Mouse (Mus musculus) embryonic stem cell, embryonic (primary cell): ENCODE measurements around the gene Jsrp1.

Source experiments
- CTCF ChIA-PET, 4 experiments: fragments of 300-600 bp in 2 of 4; fragments of 350-600 bp in 2 of 4; sonication (Branson Sonifier 250); formaldehyde crosslinking; loops; one replicate each; lab custom pipeline; 2022; ENCODE audit warnings: inconsistent platforms in 2 of 4; lab: Charles Lee
- POLR2A ChIA-PET, 4 experiments: fragments of 300-600 bp in 2 of 4; fragments of 350-600 bp in 2 of 4; sonication (Branson Sonifier 250); formaldehyde crosslinking; loops; one replicate each; lab custom pipeline; 2022; ENCODE audit warnings: antibody characterized with exemption in 4 of 4, inconsistent platforms in 1 of 4; lab: Charles Lee

Gene Jsrp1

DNA sequence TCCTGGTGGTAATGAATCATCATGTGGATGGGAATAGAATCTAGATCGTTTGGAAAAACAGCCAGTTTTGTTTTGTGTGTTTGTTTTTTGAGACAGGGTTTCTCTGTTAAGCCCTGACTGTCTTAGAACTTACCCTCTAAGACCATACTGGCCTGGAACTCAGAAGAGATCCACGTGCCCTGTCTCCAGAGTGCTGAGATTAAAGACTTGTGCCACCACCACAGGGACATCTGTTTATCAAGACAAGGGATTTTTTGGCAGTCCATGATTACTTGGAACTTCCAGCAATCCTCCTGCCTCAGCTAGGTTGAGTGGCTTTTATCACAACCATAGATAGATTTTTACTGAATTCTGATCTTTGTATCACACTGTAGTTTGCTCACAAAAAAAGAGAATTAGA is 11.5 kb upstream of the Jsrp1 start:
- POLR2A ChIA-PET = interaction anchor here in 3 of 4 experiments (0.6 to 2.8 kb wide), 15 partner anchors 11 to 425 kb away, joined by 3 to 16 read pairs (median 4); partner anchors contain the start of genes Gadd45b (in 1 of the 3), Lsm7 (in 1 of the 3), Mbd3 (in 1 of the 3) and Plekhj1 (in 1 of the 3)
- CTCF ChIA-PET = interaction anchor here in 3 of 4 experiments (0.6 to 1.8 kb wide), 6 partner anchors 10 to 57 kb away, joined by 3 to 7 read pairs (median 4); no protein-coding TSS in a partner anchor

DNA sequence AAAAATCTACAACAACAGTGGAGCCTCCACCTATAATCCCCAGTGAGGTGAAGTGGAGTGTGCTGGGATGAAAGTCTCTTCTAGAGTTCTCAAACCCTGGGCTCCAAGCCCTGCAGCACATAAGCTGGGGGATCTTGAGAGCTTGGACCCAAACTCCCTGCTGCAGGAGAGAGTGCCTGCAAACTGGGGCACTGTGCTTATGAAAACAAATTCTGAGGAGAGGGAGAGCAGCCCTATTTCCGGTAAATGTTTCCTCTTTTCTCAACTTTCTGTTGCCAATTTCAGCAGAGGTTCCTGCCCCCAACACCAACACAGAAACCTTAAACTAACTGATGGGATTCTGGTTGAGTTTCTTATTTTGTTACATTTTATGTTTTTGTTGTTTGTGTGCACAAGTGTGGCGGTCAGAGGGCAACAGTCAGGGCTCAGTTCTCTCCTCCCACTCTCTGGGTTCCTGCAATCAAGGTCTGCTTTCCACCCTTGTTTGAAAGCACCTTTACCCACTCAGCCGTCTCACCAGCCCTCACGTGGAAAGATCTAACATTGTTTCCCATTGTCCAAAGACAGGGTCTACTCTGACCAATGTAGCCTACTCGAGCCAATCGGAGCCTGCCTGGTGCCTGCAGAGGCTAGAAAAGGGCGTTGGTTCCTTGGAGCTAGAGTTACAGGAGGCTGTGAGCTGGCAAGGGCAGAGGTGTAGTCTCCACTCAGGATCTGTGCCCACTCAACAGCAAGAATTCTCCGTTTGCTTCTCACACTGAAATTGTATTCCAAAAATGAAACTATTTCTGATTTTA is 10.7 kb upstream of the Jsrp1 start:
- CTCF ChIA-PET = interaction anchor here in 3 of 4 experiments (0.6 to 1.8 kb wide), 7 partner anchors 9 to 57 kb away, joined by 3 to 7 read pairs (median 3); no protein-coding TSS in a partner anchor
- POLR2A ChIA-PET = interaction anchor here in 3 of 4 experiments (0.6 to 2.8 kb wide), 11 partner anchors 12 to 425 kb away, joined by 3 to 16 read pairs (median 4); partner anchors contain the start of genes Gadd45b (in 1 of the 3), Mbd3 (in 1 of the 3), Plekhj1 (in 1 of the 3) and Sf3a2 (in 1 of the 3)

DNA sequence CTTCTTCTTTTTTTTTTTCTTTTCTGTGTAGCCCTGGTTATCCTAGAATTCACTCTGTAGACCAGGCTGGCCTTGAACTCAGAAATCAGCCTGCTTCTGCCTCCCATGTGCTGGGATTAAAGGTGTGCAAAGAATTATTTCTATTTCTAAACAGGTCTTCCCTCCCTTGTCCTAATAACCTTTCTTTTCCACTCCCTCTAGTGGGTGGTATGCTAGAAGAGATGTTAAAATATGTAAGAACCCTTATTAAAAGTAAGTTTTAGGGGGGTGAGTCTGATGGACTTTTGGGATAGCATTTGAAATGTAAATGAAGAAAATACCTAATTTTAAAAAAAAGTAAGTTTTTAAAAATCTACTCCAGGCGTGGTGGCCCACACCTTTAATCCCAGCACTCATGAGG is 10.0 kb upstream of the Jsrp1 start:
- ChIA-PET CTCF (interaction anchor here in 2 of 4 experiments (0.6 to 0.9 kb wide), 3 partner anchors 18 to 25 kb away, joined by 3 to 4 read pairs (median 3); no protein-coding TSS in a partner anchor), POLR2A (interaction anchor here in 1 of 4 experiments (1.4 to 2.8 kb wide), 3 partner anchors 14 to 147 kb away, joined by 3 to 16 read pairs (median 10); no protein-coding TSS in a partner anchor)

- POLR2A ChIA-PET = interaction anchor here in 3 of 4 experiments (0.6 to 1.9 kb wide), 7 partner anchors 9 to 714 kb away, joined by 3 to 7 read pairs (median 3); no protein-coding TSS in a partner anchor
- CTCF ChIA-PET = interaction anchor here in 3 of 4 experiments (0.6 to 2.5 kb wide), 9 partner anchors 9 to 172 kb away, joined by 3 to 10 read pairs (median 3); no protein-coding TSS in a partner anchor
These were observed 9.2 kb upstream of the Jsrp1 start for GRCm38 (mm10) chr10:80822528-80822927.

- POLR2A ChIA-PET = interaction anchor here in 3 of 4 experiments (0.6 to 1.9 kb wide), 6 partner anchors 9 to 146 kb away, joined by 3 to 7 read pairs (median 3); no protein-coding TSS in a partner anchor
- CTCF ChIA-PET = interaction anchor here in 2 of 4 experiments (0.5 to 2.5 kb wide), 5 partner anchors 9 to 298 kb away, joined by 3 to 10 read pairs (median 3); no protein-coding TSS in a partner anchor
These were observed 8.7 kb upstream of the Jsrp1 start for GRCm38 (mm10) chr10:80821991-80822390.

DNA sequence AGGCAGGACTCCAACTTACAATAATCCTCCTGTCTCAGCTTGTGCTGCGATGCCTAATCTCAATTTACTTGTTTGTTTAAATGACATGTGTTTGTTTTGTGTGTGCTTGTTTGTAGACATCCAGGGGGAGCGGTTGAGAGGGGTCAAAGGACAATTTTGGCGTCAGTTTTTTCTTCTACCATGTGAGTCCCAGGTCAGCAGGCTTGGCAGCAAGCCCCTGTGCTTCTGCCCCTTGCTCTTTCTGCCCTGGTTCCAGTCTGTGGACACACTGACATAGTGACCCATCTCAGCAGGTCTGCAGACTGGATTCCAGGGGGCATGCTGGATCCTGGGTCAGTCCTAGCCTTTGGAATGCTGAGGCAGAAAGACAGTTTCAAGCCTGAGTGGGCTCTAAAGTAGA is 6.1 kb upstream of the Jsrp1 start:
- ChIA-PET POLR2A (interaction anchor here in 3 of 4 experiments (1.0 to 4.3 kb wide), 9 partner anchors 10 to 143 kb away, joined by 3 to 24 read pairs (median 4); partner anchors contain the start of genes Amh (in 1 of the 3) and Gadd45b (in 1 of the 3)), CTCF (interaction anchor here (0.5 to 3.2 kb wide), 12 partner anchors 12 to 1150 kb away, joined by 3 to 19 read pairs (median 4); partner anchors contain the start of gene Amh (in 1 of the 4))

- ChIA-PET POLR2A (interaction anchor here in 3 of 4 experiments (0.6 to 4.3 kb wide), 18 partner anchors 9 to 142 kb away, joined by 3 to 24 read pairs (median 4); partner anchors contain the start of genes Amh (in 1 of the 3) and Tmprss9 (in 1 of the 3)), CTCF (interaction anchor here (0.6 to 3.2 kb wide), 22 partner anchors 9 to 177 kb away, joined by 3 to 19 read pairs (median 5); partner anchors contain the start of gene Amh (in 1 of the 4))
These were observed 5.4 kb upstream of the Jsrp1 start for GRCm38 (mm10) chr10:80818599-80819281.

GRCm38 (mm10) chr10:80817955-80818354 is 4.7 kb upstream of the Jsrp1 start:
- ChIA-PET POLR2A (interaction anchor here in 3 of 4 experiments (0.6 to 4.3 kb wide), 17 partner anchors 9 to 561 kb away, joined by 3 to 24 read pairs (median 4); partner anchors contain the start of genes Amh (in 1 of the 3) and Tmprss9 (in 1 of the 3)), CTCF (interaction anchor here (0.6 to 3.2 kb wide), 20 partner anchors 9 to 177 kb away, joined by 3 to 19 read pairs (median 5); no protein-coding TSS in a partner anchor)

GRCm38 (mm10) chr10:80817164-80817563 is 3.9 kb upstream of the Jsrp1 start:
- POLR2A ChIA-PET = interaction anchor here in 2 of 4 experiments (0.6 to 4.3 kb wide), 10 partner anchors 8 to 300 kb away, joined by 3 to 24 read pairs (median 4); partner anchors contain the start of genes Amh (in 1 of the 2) and Lingo3 (in 1 of the 2)

GRCm38 (mm10) chr10:80816303-80816702 is 3.0 kb upstream of the Jsrp1 start:
- POLR2A ChIA-PET = interaction anchor here in 3 of 4 experiments (0.6 to 4.3 kb wide), 9 partner anchors 9 to 299 kb away, joined by 3 to 24 read pairs (median 4); partner anchors contain the start of gene Amh (in 1 of the 3)
- CTCF ChIA-PET = interaction anchor here in 3 of 4 experiments (0.9 to 3.1 kb wide), 4 partner anchors 42 to 69 kb away, joined by 3 to 17 read pairs (median 4); no protein-coding TSS in a partner anchor

More at GRCm38 (mm10) chr10:80817164-80817563, 3.9 kb upstream of the Jsrp1 start:
- CTCF ChIA-PET = interaction anchor here in 3 of 4 experiments (0.6 to 3.2 kb wide), 9 partner anchors 11 to 70 kb away, joined by 3 to 19 read pairs (median 4); no protein-coding TSS in a partner anchor

DNA sequence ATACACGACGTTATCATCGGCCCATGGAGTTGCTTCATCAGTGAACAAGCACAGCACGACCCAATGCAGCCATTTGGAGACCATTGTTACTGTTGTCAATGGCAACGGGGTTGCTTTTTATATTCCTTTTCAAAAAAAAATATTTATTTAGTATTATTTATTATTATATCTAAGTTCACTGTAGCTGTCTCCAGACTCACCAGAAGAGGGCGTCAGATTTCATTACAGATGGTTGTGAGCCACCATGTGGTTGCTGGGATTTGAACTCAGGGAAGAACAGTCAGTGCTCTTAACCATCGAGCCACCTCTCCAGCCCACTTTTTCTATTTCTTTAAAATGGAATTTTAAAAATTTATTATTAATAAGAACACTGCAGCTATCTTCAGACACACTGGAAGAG is 1.5 kb upstream of the Jsrp1 start:
- POLR2A ChIA-PET = interaction anchor here in 3 of 4 experiments (0.6 to 1.6 kb wide), 8 partner anchors 9 to 347 kb away, joined by 3 to 5 read pairs (median 3); partner anchors contain the start of genes Amh (in 1 of the 3), Gadd45b (in 1 of the 3), Plekhj1 (in 1 of the 3) and Sf3a2 (in 1 of the 3)

DNA sequence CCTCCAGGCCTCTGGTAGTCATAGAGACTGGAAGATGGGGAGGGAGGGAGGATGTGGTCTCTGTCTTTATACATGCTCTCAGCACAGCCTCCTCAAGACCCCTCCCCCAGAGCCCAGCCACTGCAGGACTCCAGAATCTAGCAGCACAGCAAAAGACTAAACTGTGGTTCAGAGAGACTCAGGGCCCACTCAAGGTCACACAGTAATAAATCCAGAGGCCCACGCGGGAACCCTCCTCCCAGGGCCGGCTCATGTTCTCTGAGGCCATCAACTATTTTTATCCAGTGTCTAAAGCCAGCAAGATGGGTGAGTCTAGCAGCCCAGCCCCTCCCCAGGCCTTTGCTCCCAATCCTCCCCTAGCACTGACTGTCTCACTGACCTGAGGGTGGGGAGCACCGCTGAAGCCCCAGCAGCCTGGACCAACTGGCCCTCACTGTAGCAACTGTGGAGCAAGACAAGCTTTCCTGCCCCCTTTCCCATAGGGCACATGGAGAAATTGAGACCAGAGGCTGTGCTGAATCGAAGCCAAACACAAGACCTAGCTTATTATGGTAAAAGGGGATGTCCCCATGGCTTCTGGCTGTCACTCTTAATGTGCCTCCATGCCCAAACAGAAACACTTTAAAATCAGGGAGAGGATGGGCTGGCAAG is 782 bp downstream of the Jsrp1 start:
- POLR2A ChIA-PET = interaction anchor here in 2 of 4 experiments (1.2 to 9.2 kb wide), 3 partner anchors 17 to 30 kb away, joined by 3 to 99 read pairs (median 4); no protein-coding TSS in a partner anchor

More for the DNA sequence above, 1.5 kb upstream of the Jsrp1 start:
- CTCF ChIA-PET = interaction anchor here in 2 of 4 experiments (0.8 to 1.7 kb wide), 6 partner anchors 9 to 67 kb away, joined by 3 to 8 read pairs (median 4); no protein-coding TSS in a partner anchor

DNA sequence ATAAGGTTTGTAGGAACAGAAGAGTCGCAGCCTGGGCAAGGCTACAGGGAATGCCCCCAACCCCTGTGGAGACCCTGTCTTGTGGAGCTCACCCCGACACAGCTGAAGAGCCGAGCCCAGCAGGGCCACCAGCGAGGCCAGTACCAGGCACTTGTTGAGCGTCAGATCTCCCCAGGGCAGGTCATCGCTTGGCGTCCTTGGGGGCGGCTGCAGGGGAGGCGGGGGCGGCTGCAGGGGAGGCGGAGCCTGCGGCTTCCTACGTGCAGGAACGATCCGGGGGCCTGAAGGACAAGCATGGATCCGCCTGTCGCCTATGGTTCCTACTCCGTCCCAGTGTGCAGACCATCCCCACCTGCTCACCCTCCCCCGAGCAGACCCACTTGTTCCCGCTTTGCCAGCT is 3.2 kb downstream of the Jsrp1 start:
- ChIA-PET POLR2A (interaction anchor here (0.5 to 9.2 kb wide), 43 partner anchors 9 to 761 kb away, joined by 3 to 99 read pairs (median 5); partner anchors contain the start of genes Ap3d1 (in 1 of the 4), Csnk1g2 (in 1 of the 4), Gadd45b (in 1 of the 4) and Mknk2 (in 1 of the 4)), CTCF (interaction anchor here (0.6 to 8.6 kb wide), 14 partner anchors 11 to 1793 kb away, joined by 3 to 142 read pairs (median 4); partner anchors contain the start of gene Gng7 (in 1 of the 4))

More for the DNA sequence above, 782 bp downstream of the Jsrp1 start:
- CTCF ChIA-PET = interaction anchor here in 2 of 4 experiments (1.3 to 1.5 kb wide), 2 partner anchors 68 to 69 kb away, joined by 3 to 8 read pairs; no protein-coding TSS in a partner anchor

DNA sequence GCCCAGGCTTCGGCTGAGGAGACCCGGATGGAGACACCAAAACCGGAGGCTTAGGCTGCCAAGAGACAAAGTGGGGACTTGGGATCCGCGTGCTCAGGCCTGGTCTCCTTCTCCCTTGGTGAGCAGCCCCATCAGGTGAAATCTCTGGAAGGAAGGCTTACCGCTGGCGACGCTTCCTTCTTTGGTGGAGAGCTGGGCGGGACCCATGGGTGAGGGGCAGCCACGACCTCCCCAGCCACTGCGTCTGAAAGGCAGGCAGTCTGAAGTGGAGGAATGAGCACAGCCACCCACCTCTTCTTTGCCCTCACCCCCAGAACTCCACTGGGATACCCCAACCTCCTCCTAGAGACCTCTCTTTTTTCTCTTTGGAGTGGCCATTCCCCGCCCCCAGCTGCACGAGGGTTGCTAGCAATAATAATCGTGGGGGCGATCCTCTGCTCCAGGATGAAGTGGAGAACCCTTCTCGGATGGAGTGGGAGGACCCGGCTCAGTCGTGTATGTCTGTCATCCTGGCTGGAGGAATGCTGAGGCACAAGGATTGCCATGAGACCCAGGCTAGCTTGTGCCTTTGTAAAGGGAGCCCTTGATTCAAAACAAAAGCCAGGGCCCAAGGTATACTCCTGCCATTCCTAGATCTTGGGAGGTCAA is 4.2 kb downstream of the Jsrp1 start:
- CTCF ChIA-PET = interaction anchor here in 3 of 4 experiments (0.6 to 8.6 kb wide), 13 partner anchors 9 to 1794 kb away, joined by 3 to 142 read pairs (median 4); partner anchors contain the start of genes Abhd17a (in 1 of the 3) and Tmprss9 (in 1 of the 3)
- POLR2A ChIA-PET = interaction anchor here (0.6 to 9.2 kb wide), 47 partner anchors 8 to 562 kb away, joined by 3 to 99 read pairs (median 5); partner anchors contain the start of genes Plekhj1 (in 2 of the 4), Ap3d1 (in 1 of the 4), Gadd45b (in 1 of the 4) and Mknk2 (in 1 of the 4)
